Comparison of ENCODE assay signal across 16 mouse cellular contexts in the genomic region with DNA sequence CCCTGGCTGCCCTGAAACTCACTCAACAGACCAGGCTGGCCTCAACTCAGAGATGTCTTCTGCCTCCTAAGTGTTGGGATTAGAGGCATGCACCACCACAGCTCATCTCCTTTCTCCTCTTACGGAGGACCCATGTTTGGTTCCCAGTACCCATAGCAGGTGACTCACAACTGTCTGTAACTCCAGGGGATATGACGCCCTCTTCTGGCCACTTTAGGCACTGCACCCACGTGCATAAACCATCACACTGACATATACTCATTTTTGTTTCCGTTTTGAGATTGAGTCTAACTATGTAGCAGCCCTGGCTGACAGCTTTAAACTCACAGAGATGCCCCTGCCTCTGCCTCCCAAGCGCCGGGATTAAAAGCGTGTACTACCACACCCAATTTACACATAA. TPM values are rescaled to one million over a fixed set of nuclear protein-coding genes. Genes with fewer than 3 reads are reported as not detected.
DNase-seq lines count a peak whose midpoint lies in the region; ATAC-seq and TF ChIP-seq lines count a peak whose summit lies in the region.
"Had no signal": no experiment of that assay in that cellular context is flagged by ENCODE, and none has a peak within 500 bp of the region (broad histone marks: within the 10 kb centered on the region; RNA-seq: fewer than 3 reads in every experiment).

No protein-coding gene starts in this region.

- H3K27ac ChIP-seq in heart, adult 2 months: no peak overlapping the region
- no peak overlapping the region for H3K27ac ChIP-seq in lung, embryonic 14.5 days (ENCODE audit: low read depth)
- no peak overlapping the region for H3K27ac ChIP-seq in MEL (ENCODE audit: control insufficient read depth, low read depth, low read length)
- no peak overlapping the region for H3K27ac ChIP-seq in small intestine, adult 2 months (ENCODE audit: insufficient read depth, low read depth, low read length)
- H3K27ac ChIP-seq: embryonic facial prominence, embryonic 13.5 days; forebrain, embryonic 15.5 days; hindbrain, embryonic 10.5 days; kidney, embryonic 15.5 days; liver, embryonic 15.5 days had no signal

- TF ChIP-seq EP300 in heart, adult 2 months (IDR thresholded peaks at IDR 0.05; ENCODE audit: insufficient read depth, low read depth, low read length): no peak
- TF ChIP-seq EP300 in MEL (IDR thresholded peaks at IDR 0.05; ENCODE audit: low read depth in 1 of 2, low read length in 2 of 2): no peak

- TF ChIP-seq POLR2A in heart, adult 2 months (IDR thresholded peaks at IDR 0.05; ENCODE audit: insufficient read depth, low read depth, low read length): no peak
- no peak for TF ChIP-seq POLR2A in MEL (IDR thresholded peaks at IDR 0.05; ENCODE audit: control insufficient read depth in 1 of 2, insufficient read depth in 1 of 2, low read depth in 1 of 2, low read length in 2 of 2, poor library complexity in 1 of 2)
- TF ChIP-seq POLR2A in small intestine, adult 2 months (IDR thresholded peaks at IDR 0.05; ENCODE audit: low read depth, low read length): no peak

- no peaks in the 10 kb centered on the region for H3K4me1 ChIP-seq in heart, adult 2 months (ENCODE audit: control insufficient read depth, insufficient read depth, low read length)
- no peaks in the 10 kb centered on the region for H3K4me1 ChIP-seq in lung, embryonic 14.5 days (ENCODE audit: insufficient read depth)
- H3K4me1 ChIP-seq in MEL (ENCODE audit: control insufficient read depth in 1 of 2, insufficient read depth in 2 of 2, low read length in 2 of 2): no peaks in the 10 kb centered on the region
- no peaks in the 10 kb centered on the region for H3K4me1 ChIP-seq in small intestine, adult 2 months (ENCODE audit: control insufficient read depth, insufficient read depth, insufficient read length, low read length)
- H3K4me1 ChIP-seq: embryonic facial prominence, embryonic 13.5 days; forebrain, embryonic 15.5 days; hindbrain, embryonic 10.5 days; kidney, embryonic 15.5 days; liver, embryonic 15.5 days had no signal

- H3K27me3 ChIP-seq in heart, adult 2 months (ENCODE audit: control insufficient read depth, insufficient read depth, low read length): no peaks in the 10 kb centered on the region
- H3K27me3 ChIP-seq in lung, embryonic 14.5 days (ENCODE audit: insufficient read depth, low read length): no peaks in the 10 kb centered on the region
- no peaks in the 10 kb centered on the region for H3K27me3 ChIP-seq in MEL (ENCODE audit: control insufficient read depth in 1 of 2, insufficient read depth in 2 of 2, low read length in 2 of 2)
- H3K27me3 ChIP-seq in small intestine, adult 2 months (ENCODE audit: control insufficient read depth, insufficient read depth, low read length): no peaks in the 10 kb centered on the region
- H3K27me3 ChIP-seq: embryonic facial prominence, embryonic 13.5 days; forebrain, embryonic 15.5 days; kidney, embryonic 15.5 days; liver, embryonic 15.5 days had no signal

- no peak overlapping the region for H3K9ac ChIP-seq in heart, adult 2 months (ENCODE audit: low read depth, low read length)
- no peak overlapping the region for H3K9ac ChIP-seq in lung, embryonic 14.5 days
- no peak overlapping the region for H3K9ac ChIP-seq in MEL (ENCODE audit: control insufficient read depth, low read depth, low read length, poor library complexity, severe bottlenecking)
- H3K9ac ChIP-seq: embryonic facial prominence, embryonic 13.5 days; forebrain, embryonic 15.5 days; kidney, embryonic 15.5 days; liver, embryonic 15.5 days had no signal

- no peak overlapping the region for H3K4me3 ChIP-seq in heart, adult 2 months
- H3K4me3 ChIP-seq in lung, embryonic 14.5 days (ENCODE audit: low read depth, low read length): no peak overlapping the region
- no peak overlapping the region for H3K4me3 ChIP-seq in MEL (ENCODE audit: control insufficient read depth in 1 of 2, insufficient read depth in 1 of 2, low read depth in 2 of 2, low read length in 2 of 2)
- no peak overlapping the region for H3K4me3 ChIP-seq in small intestine, adult 2 months (ENCODE audit: low read depth, low read length)
- H3K4me3 ChIP-seq: embryonic facial prominence, embryonic 13.5 days; forebrain, embryonic 15.5 days; hindbrain, embryonic 10.5 days; kidney, embryonic 15.5 days; liver, embryonic 15.5 days had no signal

- H3K36me3 ChIP-seq in heart, adult 2 months (ENCODE audit: control insufficient read depth, insufficient read depth, low read length): no peaks in the 10 kb centered on the region
- H3K36me3 ChIP-seq in lung, embryonic 14.5 days (ENCODE audit: insufficient read depth): peaks cover 63% of the 10 kb centered on the region
- peaks cover 0 to 10% of the 10 kb centered on the region in 2 experiments; a peak in 2 of 4 replicates for H3K36me3 ChIP-seq in MEL (ENCODE audit: control insufficient read depth in 1 of 2, insufficient read depth in 2 of 2, low read length in 2 of 2)
- H3K36me3 ChIP-seq in small intestine, adult 2 months (ENCODE audit: control insufficient read depth, insufficient read depth, low read length): peaks cover 73% of the 10 kb centered on the region

- ATAC-seq in lung, embryonic 14.5 days (ENCODE audit: insufficient read depth): no peak
- ATAC-seq: forebrain, embryonic 15.5 days had no signal

- DNase-seq in heart, adult 2 months: no peak
- DNase-seq in heart, postnatal 14 days: no peak
- no peak for DNase-seq in lung, embryonic 14.5 days
- no peak for DNase-seq in lung, postnatal 14 days
- peak; percentile 17 for DNase-seq in MEL (ENCODE audit: low read depth, low spot score)
- DNase-seq in right cerebral cortex, adult 2 months (ENCODE audit: low spot score in 2 of 2): no peak
- no peak for DNase-seq in Muller cell, postnatal 12 days (ENCODE audit: inconsistent ontology term)
- DNase-seq: adrenal gland, postnatal 36 days; cerebellum, adult 9-11 months; right cerebral cortex, postnatal 14 days had no signal

- TF ChIP-seq CTCF in heart, adult 2 months (IDR thresholded peaks at IDR 0.05): peak; percentile 55
- TF ChIP-seq CTCF in lung, embryonic 14.5 days (IDR thresholded peaks at IDR 0.05; ENCODE audit: low read depth): peak; percentile 50
- TF ChIP-seq CTCF in MEL (IDR thresholded peaks at IDR 0.05 in 2 of 3, conservative IDR thresholded peaks at IDR 0.05 in 1 of 3; ENCODE audit: control insufficient read depth in 1 of 3, insufficient read depth in 1 of 3, low read depth in 2 of 3, low read length in 3 of 3, poor library complexity in 1 of 3, severe bottlenecking in 1 of 3): peak; percentile 45 to 89 (median 54)
- TF ChIP-seq CTCF in small intestine, adult 2 months (IDR thresholded peaks at IDR 0.05; ENCODE audit: extremely low read depth, insufficient read length, insufficient replicate concordance, low read depth, low read length): peak; percentile 55; the same call in 1 of the 2 replicates

- TF ChIP-seq RAD21 in MEL (IDR thresholded peaks at IDR 0.05; ENCODE audit: low read depth, low read length): no peak; the same call in 1 of the 2 replicates

- intact Hi-C loops in heart, adult 2 months (cut with DNase I): no loop called here
- intact Hi-C loops in heart, postnatal 14 days (cut with DNase I): no loop called here

- WGBS in heart, adult 2 months: 96% methylated on average over 7 of the region's 7 CpGs
- WGBS in lung, embryonic 14.5 days: 93% methylated on average over 7 of the region's 7 CpGs
- 94% methylated on average over 7 of the region's 7 CpGs for WGBS in small intestine, adult 2 months

- H3K4me2 ChIP-seq in lung, embryonic 14.5 days: no peak overlapping the region
- H3K4me2 ChIP-seq: embryonic facial prominence, embryonic 13.5 days; forebrain, embryonic 15.5 days; kidney, embryonic 15.5 days; liver, embryonic 15.5 days had no signal

- no peaks in the 10 kb centered on the region for H3K79me2 ChIP-seq in heart, adult 2 months (replicated peaks; ENCODE audit: control insufficient read depth, insufficient read depth, low read length)
- H3K79me2 ChIP-seq in MEL (ENCODE audit: control insufficient read depth, insufficient read depth, low read length, poor library complexity): no peaks in the 10 kb centered on the region

- no peaks in the 10 kb centered on the region for H3K9me3 ChIP-seq in lung, embryonic 14.5 days (ENCODE audit: low read depth, low read length)
- H3K9me3 ChIP-seq in MEL (replicated peaks; ENCODE audit: insufficient read depth, low read length): no peaks in the 10 kb centered on the region
- H3K9me3 ChIP-seq: embryonic facial prominence, embryonic 13.5 days; forebrain, embryonic 15.5 days; kidney, embryonic 15.5 days; liver, embryonic 15.5 days had no signal

TF ChIP-seq in MEL, 35 proteins besides CTCF, POLR2A, EP300 and RAD21 (continues in another document):
- no peak for TF ChIP-seq MYC (IDR thresholded peaks at IDR 0.05; ENCODE audit: low read depth, low read length)
- no peak for TF ChIP-seq ZKSCAN1 (IDR thresholded peaks at IDR 0.05; ENCODE audit: low read depth, low read length)
- TF ChIP-seq CHD2 (IDR thresholded peaks at IDR 0.05; ENCODE audit: low read length): no peak

RNA-seq across cellular contexts. Expression of gene Arfgef2, which starts 46.9 kb away (rescaled TPM):
- total RNA-seq in heart, adult 2 months (2021): 10 to 100 TPM; 45.4 to 50.4 TPM
- 12.5 and 20.4 TPM in 2 replicates for polyA plus RNA-seq in heart, adult 2 months (2012; rRNA removed)
- 10 to 100 TPM; 37.6 to 43.6 TPM for total RNA-seq in heart, postnatal 14 days (2021)
- 6.3 and 6.9 TPM in 2 replicates for polyA plus RNA-seq in lung, embryonic 14.5 days (2014; fragmentation: Nextera tagmentation; extraction: Ambion mirVana)
- 18.3 and 19.1 TPM in 2 replicates for total RNA-seq in MEL (2012; rRNA removed)
- 10 to 100 TPM; 24.5 to 27.4 TPM for polyA plus RNA-seq in MEL (2012; ENCODE audit: insufficient read depth in 1 of 2, insufficient read length in 2 of 2, low read depth in 1 of 2, low replicate concordance in 2 of 2, missing spikeins in 1 of 2)
- 6.8 and 11.6 TPM in 2 replicates for polyA plus RNA-seq in small intestine, adult 2 months (2012; rRNA removed)

RNA-seq across cellular contexts. Expression of gene Cse1l, which starts 53.6 kb away (rescaled TPM):
- total RNA-seq in heart, adult 2 months (2021): 10 to 100 TPM; 37.5 to 41.2 TPM
- polyA plus RNA-seq in heart, adult 2 months (2012; rRNA removed): 15.8 and 33.3 TPM in 2 replicates
- 10 to 100 TPM; 43.2 to 44.3 TPM for total RNA-seq in heart, postnatal 14 days (2021)
- 177 TPM in 2 replicates for polyA plus RNA-seq in lung, embryonic 14.5 days (2014; fragmentation: Nextera tagmentation; extraction: Ambion mirVana)
- 93.3 and 99.9 TPM in 2 replicates for total RNA-seq in MEL (2012; rRNA removed)
- 100 to 1,000 TPM in 1 of 2 experiments, 10 to 100 TPM in 1; 87.0 to 133 TPM for polyA plus RNA-seq in MEL (2012; ENCODE audit: insufficient read depth in 1 of 2, insufficient read length in 2 of 2, low read depth in 1 of 2, low replicate concordance in 2 of 2, missing spikeins in 1 of 2)
- 2.1 and 3.5 TPM in 2 replicates for polyA plus RNA-seq in small intestine, adult 2 months (2012; rRNA removed)

RNA-seq across cellular contexts. Expression of gene Trp53rkb, which starts 59.9 kb away (rescaled TPM):
- 1 to 10 TPM; 2.2 to 3.0 TPM for total RNA-seq in heart, adult 2 months (2021)
- polyA plus RNA-seq in heart, adult 2 months (2012; rRNA removed): 1.4 and 1.8 TPM in 2 replicates
- 1 to 10 TPM; 2.8 to 3.1 TPM for total RNA-seq in heart, postnatal 14 days (2021)
- 7.3 and 10.9 TPM in 2 replicates for polyA plus RNA-seq in lung, embryonic 14.5 days (2014; fragmentation: Nextera tagmentation; extraction: Ambion mirVana)
- 7.6 and 8.9 TPM in 2 replicates for total RNA-seq in MEL (2012; rRNA removed)
- polyA plus RNA-seq in MEL (2012; ENCODE audit: insufficient read depth in 1 of 2, insufficient read length in 2 of 2, low read depth in 1 of 2, low replicate concordance in 2 of 2, missing spikeins in 1 of 2): 1 to 10 TPM in 1 of 2 experiments, not detected in 1; 6.8 TPM
- 2.8 and 3.2 TPM in 2 replicates for polyA plus RNA-seq in small intestine, adult 2 months (2012; rRNA removed)
